Mouse (Mus musculus): Measurements from ENCODE around the gene Dnajc4.

GRCm38 (mm10) chr19:6980381-6981093, 11.8 kb downstream of the Dnajc4 start, which contains the start of gene Fkbp2:
- TF ChIP-seq GATA1 (IDR thresholded peaks at IDR 0.05; ENCODE audit: borderline replicate concordance, low read length), result no peak
- TF ChIP-seq FLI1 (IDR thresholded peaks at IDR 0.05; ENCODE audit: low read length), result no peak; the same call in 1 of the 2 replicates

Measured in megakaryocyte, embryonic 14.5 days (primary cell).